Comparison of ENCODE assay signal across 13 mouse cellular contexts in genomic region chr6:17806569-17806968, GRCm38 (mm10).
A peak's percentile ranks its signal among the peaks of the same experiment; 100 is the strongest.
DNase-seq lines count a peak whose midpoint lies in the region; ATAC-seq lines count a peak whose summit lies in the region.
"Had no signal": no experiment of that assay in that cellular context is flagged by ENCODE, and none has a peak within 500 bp of the region (broad histone marks: within the 10 kb centered on the region; RNA-seq: fewer than 3 reads in every experiment).

No protein-coding gene starts in this region.

- H3K4me1 ChIP-seq in heart, embryonic 12.5 days (replicated peaks): peaks cover 22% of the 10 kb centered on the region
- peaks cover 13% of the 10 kb centered on the region for H3K4me1 ChIP-seq in forebrain, embryonic 13.5 days
- peaks cover 5% of the 10 kb centered on the region; the same call in 1 of the 2 replicates for H3K4me1 ChIP-seq in midbrain, embryonic 16.5 days (ENCODE audit: control insufficient read depth, insufficient read depth, low read length)
- H3K4me1 ChIP-seq: embryonic facial prominence, embryonic 15.5 days had no signal

- peak overlapping the region; percentile 59; the same call in 1 of the 2 replicates for H3K27ac ChIP-seq in heart, embryonic 12.5 days (ENCODE audit: poor library complexity, severe bottlenecking)
- H3K27ac ChIP-seq in forebrain, embryonic 13.5 days: no peak overlapping the region
- no peak overlapping the region for H3K27ac ChIP-seq in midbrain, embryonic 16.5 days (ENCODE audit: low read length)
- H3K27ac ChIP-seq: embryonic facial prominence, embryonic 15.5 days had no signal

- no peak overlapping the region for H3K4me3 ChIP-seq in heart, embryonic 12.5 days
- no peak overlapping the region for H3K4me3 ChIP-seq in forebrain, embryonic 13.5 days
- no peak overlapping the region for H3K4me3 ChIP-seq in midbrain, embryonic 16.5 days (ENCODE audit: low read depth, low read length)
- H3K4me3 ChIP-seq: embryonic facial prominence, embryonic 15.5 days had no signal

- 9% methylated on average over 4 of the region's 4 CpGs for WGBS in heart, embryonic 12.5 days
- whole genome bisulfite sequencing in forebrain, embryonic 13.5 days: 4% methylated on average over 4 of the region's 4 CpGs
- WGBS in midbrain, embryonic 16.5 days: 11% methylated on average over 4 of the region's 4 CpGs

- H3K4me2 ChIP-seq in heart, embryonic 12.5 days: peak overlapping the region; percentile 46
- no peak overlapping the region for H3K4me2 ChIP-seq in forebrain, embryonic 13.5 days
- no peak overlapping the region for H3K4me2 ChIP-seq in midbrain, embryonic 16.5 days (ENCODE audit: low read length)
- H3K4me2 ChIP-seq: embryonic facial prominence, embryonic 15.5 days had no signal

- H3K27me3 ChIP-seq in heart, embryonic 12.5 days (replicated peaks): no peaks in the 10 kb centered on the region
- H3K27me3 ChIP-seq in forebrain, embryonic 13.5 days: no peaks in the 10 kb centered on the region
- H3K27me3 ChIP-seq in midbrain, embryonic 16.5 days (ENCODE audit: control insufficient read depth, insufficient read depth, low read depth, low read length): no peaks in the 10 kb centered on the region
- H3K27me3 ChIP-seq: embryonic facial prominence, embryonic 15.5 days had no signal

- ATAC-seq in heart, embryonic 12.5 days (ENCODE audit: insufficient number of reproducible peaks, low FRiP score): peak; percentile 29; the same call in 1 of the 2 replicates
- ATAC-seq in forebrain, embryonic 13.5 days: peak; percentile 71; the same call in 1 of the 2 replicates
- ATAC-seq in midbrain, embryonic 16.5 days: peak; percentile 70; the same call in 1 of the 2 replicates
- ATAC-seq: inflammation-experienced regulatory T-cells, adult 6 months had no signal

- no peaks in the 10 kb centered on the region for H3K9me3 ChIP-seq in heart, embryonic 12.5 days (replicated peaks)
- H3K9me3 ChIP-seq in forebrain, embryonic 13.5 days (replicated peaks): no peaks in the 10 kb centered on the region
- no peaks in the 10 kb centered on the region for H3K9me3 ChIP-seq in midbrain, embryonic 16.5 days (replicated peaks; ENCODE audit: control insufficient read depth, low read length, poor library complexity, severe bottlenecking)
- H3K9me3 ChIP-seq: embryonic facial prominence, embryonic 15.5 days had no signal

- DNase-seq in heart, adult 8-10 months (ENCODE audit: low spot score): no peak
- peak; percentile 29 for DNase-seq in Muller cell, postnatal 12 days (ENCODE audit: inconsistent ontology term)
- no peak for DNase-seq in B cell, adult 2 months
- no peak for DNase-seq in frontal cortex, postnatal 14 days (ENCODE audit: low spot score in 2 of 2)
- no peak for DNase-seq in frontal cortex, postnatal 36 days (ENCODE audit: low spot score in 2 of 2)
- DNase-seq: gastrocnemius, postnatal 14 days; layer of hippocampus, adult 9-11 months; right cerebral cortex, adult 18-20 months had no signal

- H3K9ac ChIP-seq in heart, embryonic 12.5 days: no peak overlapping the region
- no peak overlapping the region for H3K9ac ChIP-seq in forebrain, embryonic 13.5 days
- no peak overlapping the region for H3K9ac ChIP-seq in midbrain, embryonic 16.5 days (ENCODE audit: low read depth, low read length)
- H3K9ac ChIP-seq: embryonic facial prominence, embryonic 15.5 days had no signal

- no peaks in the 10 kb centered on the region for H3K36me3 ChIP-seq in heart, embryonic 12.5 days
- no peaks in the 10 kb centered on the region for H3K36me3 ChIP-seq in forebrain, embryonic 13.5 days (ENCODE audit: poor library complexity, severe bottlenecking)
- H3K36me3 ChIP-seq in midbrain, embryonic 16.5 days (ENCODE audit: control insufficient read depth, insufficient read depth, low read length): no peaks in the 10 kb centered on the region
- H3K36me3 ChIP-seq: embryonic facial prominence, embryonic 15.5 days had no signal
